In the genomic region with DNA sequence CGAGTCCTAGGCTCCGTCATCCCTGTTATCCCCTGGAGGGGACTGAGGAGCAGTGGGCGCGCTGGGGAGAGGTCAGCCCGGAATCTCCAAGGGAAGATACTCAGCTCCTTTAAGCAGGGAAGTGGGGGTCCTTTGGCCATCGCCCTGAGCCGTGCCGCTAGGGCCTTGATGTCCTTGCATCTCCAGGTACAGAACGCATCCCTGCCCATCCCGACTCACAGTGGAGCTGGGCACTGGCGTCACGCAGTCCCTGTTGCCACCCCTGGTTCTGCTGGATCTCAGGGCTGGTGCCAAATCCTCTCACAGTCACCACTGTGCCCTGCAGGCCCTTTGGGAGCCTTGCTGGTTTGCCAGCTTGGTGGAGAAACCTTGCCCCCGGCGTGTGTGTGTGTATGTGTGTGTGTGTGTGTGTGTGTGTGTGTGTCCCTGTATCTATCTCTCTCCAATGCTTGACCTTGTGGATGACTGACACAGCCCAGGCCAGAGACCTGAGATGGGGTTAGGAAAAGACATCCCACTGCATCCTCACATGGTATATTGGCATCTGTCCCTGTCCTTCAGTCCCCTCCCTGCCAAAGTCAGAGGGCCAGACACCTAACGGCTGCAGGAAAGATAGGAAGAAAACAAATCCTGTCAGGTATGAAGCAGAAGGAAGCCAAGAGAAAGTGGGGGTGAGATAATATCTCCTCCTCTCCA, we compare ENCODE assay signal across 8 mouse cellular contexts. TPM values are rescaled to one million over a fixed set of nuclear protein-coding genes. Genes with fewer than 3 reads are reported as not detected.
DNase-seq lines count a peak whose midpoint lies in the region; ATAC-seq and TF ChIP-seq lines count a peak whose summit lies in the region.

No protein-coding gene starts in this region.

- H3K27ac ChIP-seq in testis, adult 2 months (ENCODE audit: control insufficient read depth, insufficient read depth, low read depth, low read length): no peak overlapping the region
- peak overlapping the region; percentile 78 for H3K27ac ChIP-seq in hindbrain, embryonic 16.5 days (ENCODE audit: low read depth, low read length)
- H3K27ac ChIP-seq in midbrain, embryonic 16.5 days (ENCODE audit: low read length): peak overlapping the region; percentile 71

- peak overlapping the region; percentile 90 for H3K4me2 ChIP-seq in hindbrain, embryonic 16.5 days (ENCODE audit: low read length)
- peak overlapping the region; percentile 80 for H3K4me2 ChIP-seq in midbrain, embryonic 16.5 days (ENCODE audit: low read length)

- H3K9me3 ChIP-seq in hindbrain, embryonic 16.5 days (ENCODE audit: control insufficient read depth, low read length): no peaks in the 10 kb centered on the region
- H3K9me3 ChIP-seq in midbrain, embryonic 16.5 days (replicated peaks; ENCODE audit: control insufficient read depth, low read length, poor library complexity, severe bottlenecking): no peaks in the 10 kb centered on the region

- WGBS in hindbrain, embryonic 16.5 days: 8% methylated on average over 12 of the region's 15 CpGs
- 9% methylated on average over 14 of the region's 15 CpGs for WGBS in midbrain, embryonic 16.5 days

- peaks cover 11% of the 10 kb centered on the region for H3K4me1 ChIP-seq in testis, adult 2 months (ENCODE audit: control insufficient read depth, insufficient read depth, low read length)
- H3K4me1 ChIP-seq in hindbrain, embryonic 16.5 days (ENCODE audit: control insufficient read depth, insufficient read depth, low read depth, low read length): peaks cover 50% of the 10 kb centered on the region
- peaks cover 38% of the 10 kb centered on the region for H3K4me1 ChIP-seq in midbrain, embryonic 16.5 days (ENCODE audit: control insufficient read depth, insufficient read depth, low read length)

- no peaks in the 10 kb centered on the region for H3K27me3 ChIP-seq in testis, adult 2 months (ENCODE audit: control insufficient read depth, insufficient read depth, low read length)
- H3K27me3 ChIP-seq in hindbrain, embryonic 16.5 days (replicated peaks; ENCODE audit: control insufficient read depth, insufficient read depth, low read length): no peaks in the 10 kb centered on the region
- no peaks in the 10 kb centered on the region for H3K27me3 ChIP-seq in midbrain, embryonic 16.5 days (ENCODE audit: control insufficient read depth, insufficient read depth, low read depth, low read length)

- peak overlapping the region; percentile 52 for H3K4me3 ChIP-seq in testis, adult 2 months (ENCODE audit: control insufficient read depth, low read depth, low read length)
- peak overlapping the region; percentile 70 for H3K4me3 ChIP-seq in hindbrain, embryonic 16.5 days (ENCODE audit: low read length)
- H3K4me3 ChIP-seq in midbrain, embryonic 16.5 days (ENCODE audit: low read depth, low read length): peak overlapping the region; percentile 67

- no peak for TF ChIP-seq POLR2A in testis, adult 2 months (IDR thresholded peaks at IDR 0.05; ENCODE audit: control insufficient read depth, low read depth, low read length)

- H3K9ac ChIP-seq in hindbrain, embryonic 16.5 days (ENCODE audit: low read depth, low read length): peak overlapping the region; percentile 91
- H3K9ac ChIP-seq in midbrain, embryonic 16.5 days (ENCODE audit: low read depth, low read length): peak overlapping the region; percentile 92

- no peak for TF ChIP-seq CTCF in testis, adult 2 months (IDR thresholded peaks at IDR 0.05; ENCODE audit: control insufficient read depth, insufficient read depth, insufficient replicate concordance, low read depth, low read length)

- peak; percentile 55 for ATAC-seq in frontal cortex, adult (ENCODE audit: low TSS enrichment)
- ATAC-seq in hindbrain, embryonic 16.5 days: peak; percentile 56
- ATAC-seq in midbrain, embryonic 16.5 days: peak; percentile 59

- no peak for DNase-seq in frontal cortex, postnatal 25 days (ENCODE audit: low spot score in 2 of 2)
- no peak for DNase-seq in testis, postnatal 14 days (ENCODE audit: low spot score)
- DNase-seq in urinary bladder, adult 2 months (ENCODE audit: low spot score): no peak
- DNase-seq in gastrocnemius, adult 8-10 months (ENCODE audit: low spot score in 2 of 2): no peak

- H3K36me3 ChIP-seq in testis, adult 2 months (ENCODE audit: control insufficient read depth, insufficient read depth, low read length): no peaks in the 10 kb centered on the region
- H3K36me3 ChIP-seq in hindbrain, embryonic 16.5 days (ENCODE audit: control insufficient read depth, insufficient read depth, low read length): no peaks in the 10 kb centered on the region
- no peaks in the 10 kb centered on the region for H3K36me3 ChIP-seq in midbrain, embryonic 16.5 days (ENCODE audit: control insufficient read depth, insufficient read depth, low read length)

RNA-seq across cellular contexts. Expression of a gene that starts 0.6 kb away (rescaled TPM):
- polyA plus RNA-seq in testis, adult 2 months (2012; rRNA removed): 20.8 and 27.9 TPM in 2 replicates
- 119 and 120 TPM in 2 replicates for polyA plus RNA-seq in hindbrain, embryonic 16.5 days (2015; fragmentation: Nextera tagmentation; extraction: Ambion mirVana)
- 83.0 and 105 TPM in 2 replicates for polyA plus RNA-seq in midbrain, embryonic 16.5 days (2015; fragmentation: Nextera tagmentation; extraction: Ambion mirVana)
- polyA plus RNA-seq in urinary bladder, adult 2 months (2012; rRNA removed): 51.1 and 66.6 TPM in 2 replicates
- 10 to 100 TPM in 1 of 4 experiments, 1 to 10 TPM in 3; 6.1 to 10.2 (median 6.6) TPM for total RNA-seq in gastrocnemius, adult 8-10 months (2022)
